Mouse (Mus musculus): ENCODE measurements around the gene Fgf12.

- TF ChIP-seq CTCF (IDR thresholded peaks at IDR 0.05; ENCODE audit: low read depth, low read length) = peak; percentile 66
- TF ChIP-seq POLR2A (IDR thresholded peaks at IDR 0.05; ENCODE audit: insufficient read depth, low read length) = no peak
- no peak for TF ChIP-seq EP300 (IDR thresholded peaks at IDR 0.05; ENCODE audit: insufficient read depth, low read depth, low read length)
Measured at GRCm38 (mm10) chr16:28793115-28793514, 40.2 kb upstream of the Fgf12 start.

Data from ES-Bruce4 (cell line).